8 mouse cellular contexts compared by ENCODE assay signal in the genomic region with DNA sequence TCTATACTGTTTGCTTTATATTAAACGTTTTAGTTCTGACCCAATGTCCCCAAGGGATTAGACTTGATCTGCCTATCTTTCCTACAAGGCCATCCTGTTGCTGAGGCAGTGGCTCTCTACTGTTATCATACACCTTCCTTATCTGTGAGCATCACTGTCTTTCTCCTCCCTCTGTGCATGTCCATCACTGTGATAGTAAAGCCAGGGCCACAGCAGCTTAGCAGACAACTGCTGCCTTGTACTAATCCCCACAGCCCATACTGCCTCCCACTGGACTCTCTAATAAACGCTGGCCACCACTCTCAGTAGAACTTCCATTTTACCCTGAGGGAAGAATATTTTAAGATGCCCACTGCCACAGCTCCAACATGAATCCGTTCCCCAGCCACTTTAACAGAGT.
A peak's percentile ranks its signal among the peaks of the same experiment; 100 is the strongest.
DNase-seq lines count a peak whose midpoint lies in the region; ATAC-seq and TF ChIP-seq lines count a peak whose summit lies in the region.

No protein-coding gene starts in this region.

- DNase-seq in kidney, postnatal 0 days (ENCODE audit: low spot score), result no peak
- DNase-seq in cerebellum, adult 8-10 months, result peak; percentile 65
- DNase-seq in left cerebral cortex, postnatal 36 days (ENCODE audit: low spot score in 2 of 2), result no peak

- no peaks in the 10 kb centered on the region for H3K36me3 ChIP-seq in kidney, postnatal 0 days (ENCODE audit: insufficient read depth, low read length)
- H3K36me3 ChIP-seq in kidney, embryonic 15.5 days, result 0 out of 2 replicates have a peak, but pooled peaks cover 3% of the 10 kb centered on the region
- peaks cover 3% of the 10 kb centered on the region; the same call in 1 of the 2 replicates for H3K36me3 ChIP-seq in hindbrain, embryonic 16.5 days (ENCODE audit: control insufficient read depth, insufficient read depth, low read length)

- H3K4me1 ChIP-seq in kidney, postnatal 0 days (replicated peaks; ENCODE audit: insufficient read depth, low read length), result no peaks in the 10 kb centered on the region
- H3K4me1 ChIP-seq in kidney, embryonic 15.5 days, result no peaks in the 10 kb centered on the region
- H3K4me1 ChIP-seq in hindbrain, embryonic 16.5 days (ENCODE audit: control insufficient read depth, insufficient read depth, low read depth, low read length), result peaks cover 6% of the 10 kb centered on the region

- no peak overlapping the region for H3K27ac ChIP-seq in kidney, postnatal 0 days
- H3K27ac ChIP-seq in kidney, embryonic 15.5 days, result no peak overlapping the region
- H3K27ac ChIP-seq in hindbrain, embryonic 16.5 days (ENCODE audit: low read depth, low read length), result no peak overlapping the region

- TF ChIP-seq CTCF in kidney, postnatal 0 days (IDR thresholded peaks at IDR 0.05; ENCODE audit: low read depth), result peak; percentile 55; the same call in 1 of the 2 replicates

- H3K4me3 ChIP-seq in kidney, postnatal 0 days (replicated peaks; ENCODE audit: low read depth, low read length), result no peak overlapping the region
- H3K4me3 ChIP-seq in kidney, embryonic 15.5 days (replicated peaks), result no peak overlapping the region
- H3K4me3 ChIP-seq in hindbrain, embryonic 16.5 days (ENCODE audit: low read length), result no peak overlapping the region

- no peak overlapping the region for H3K9ac ChIP-seq in kidney, postnatal 0 days (ENCODE audit: low read depth, low read length)
- no peak overlapping the region for H3K9ac ChIP-seq in kidney, embryonic 15.5 days
- H3K9ac ChIP-seq in hindbrain, embryonic 16.5 days (ENCODE audit: low read depth, low read length), result no peak overlapping the region

- no peaks in the 10 kb centered on the region for H3K9me3 ChIP-seq in kidney, postnatal 0 days (replicated peaks; ENCODE audit: low read length)
- no peaks in the 10 kb centered on the region for H3K9me3 ChIP-seq in kidney, embryonic 15.5 days (replicated peaks)
- no peaks in the 10 kb centered on the region for H3K9me3 ChIP-seq in hindbrain, embryonic 16.5 days (ENCODE audit: control insufficient read depth, low read length)

- H3K4me2 ChIP-seq in kidney, postnatal 0 days (ENCODE audit: low read length), result no peak overlapping the region
- no peak overlapping the region for H3K4me2 ChIP-seq in kidney, embryonic 15.5 days
- no peak overlapping the region for H3K4me2 ChIP-seq in hindbrain, embryonic 16.5 days (ENCODE audit: low read length)

- no peaks in the 10 kb centered on the region for H3K27me3 ChIP-seq in kidney, postnatal 0 days (ENCODE audit: insufficient read depth, low read length)
- H3K27me3 ChIP-seq in kidney, embryonic 15.5 days, result no peaks in the 10 kb centered on the region
- H3K27me3 ChIP-seq in hindbrain, embryonic 16.5 days (replicated peaks; ENCODE audit: control insufficient read depth, insufficient read depth, low read length), result no peaks in the 10 kb centered on the region

- WGBS in kidney, postnatal 0 days, result 68% methylated on average over 3 of the region's 3 CpGs
- WGBS in kidney, embryonic 15.5 days, result 59% methylated on average over 3 of the region's 3 CpGs
- WGBS in hindbrain, embryonic 16.5 days, result 57% methylated on average over 3 of the region's 3 CpGs

- intact Hi-C loops in left cerebral cortex, postnatal 36 days (cut with DNase I), result no loop called here

- no peak for ATAC-seq in kidney, postnatal 0 days (replicated peaks; ENCODE audit: low FRiP score, low read depth)
- no peak for ATAC-seq in kidney, embryonic 15.5 days (replicated peaks; ENCODE audit: low FRiP score)
- ATAC-seq in hindbrain, embryonic 16.5 days, result peak; percentile 73
- peak; percentile 30; the same call in 1 of the 2 replicates for ATAC-seq in neutrophil, adult 5-6 weeks (ENCODE audit: extremely low read depth, insufficient number of reproducible peaks, low FRiP score, poor library complexity, severe bottlenecking)
- ATAC-seq in CD4-positive, CD25-positive, alpha-beta regulatory T cell, adult 4 months, result no peak
- ATAC-seq in granulocyte monocyte progenitor cell, adult 5-6 weeks (replicated peaks; ENCODE audit: poor library complexity, severe bottlenecking), result no peak

Comparison
In these comparisons a context has a peak if more than half of its experiments do, and no peak if none do; other contexts are left out.
1. ATAC-seq: peak in hindbrain, embryonic 16.5 days (single experiment) and neutrophil, adult 5-6 weeks (single experiment); none in kidney, postnatal 0 days (single experiment), kidney, embryonic 15.5 days (single experiment), CD4-positive, CD25-positive, alpha-beta regulatory T cell, adult 4 months (single experiment) and granulocyte monocyte progenitor cell, adult 5-6 weeks (single experiment).